Mouse (Mus musculus) adrenal gland, postnatal 10 days (tissue): ENCODE results near the gene AC124108.1. TPM values are rescaled to one million over a fixed set of nuclear protein-coding genes. Genes with fewer than 3 reads are reported as not detected.

Source experiments
- DNase-seq: peaks from one replicate; pipeline ENCODE4 v3.0.0; 2021; ENCODE audit warnings: mixed read lengths
- microRNA-seq: library from miRNA; unstranded; fragments of <30 nt; microRNA quantifications from one replicate; pipeline ENCODE4 v1.2.0, GENCODE M21; 2021
- total RNA-seq, 2 experiments: library from RNA; stranded (reverse); gene quantifications; 2 replicates each; pipeline ENCODE4 v1.2.3; 2021

AC124108.1 gene
- total RNA-seq, 2 experiments from 2014 or later, result 0.15 TPM; not detected in 1

DNA sequence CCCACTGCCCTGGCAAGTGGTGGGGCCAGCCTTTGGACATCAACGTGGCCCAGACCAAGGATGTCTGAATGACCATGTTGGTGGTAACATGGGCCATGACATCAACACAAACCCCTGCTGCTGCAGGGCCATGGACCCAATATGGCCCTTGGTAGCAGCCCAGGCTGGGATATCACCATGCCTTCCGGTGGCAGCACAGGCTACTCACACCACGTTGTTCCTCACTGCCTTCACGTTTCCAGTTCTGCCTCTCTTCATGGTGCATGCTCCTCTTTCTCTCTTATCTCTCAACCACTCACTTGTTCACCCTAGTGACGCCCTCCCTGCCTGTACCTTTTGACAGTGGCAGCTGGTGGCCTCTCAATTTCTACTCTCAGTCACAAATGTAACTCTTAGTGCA, 53.8 kb downstream of the AC124108.1 start:
- DNase-seq, result no peak

DNA sequence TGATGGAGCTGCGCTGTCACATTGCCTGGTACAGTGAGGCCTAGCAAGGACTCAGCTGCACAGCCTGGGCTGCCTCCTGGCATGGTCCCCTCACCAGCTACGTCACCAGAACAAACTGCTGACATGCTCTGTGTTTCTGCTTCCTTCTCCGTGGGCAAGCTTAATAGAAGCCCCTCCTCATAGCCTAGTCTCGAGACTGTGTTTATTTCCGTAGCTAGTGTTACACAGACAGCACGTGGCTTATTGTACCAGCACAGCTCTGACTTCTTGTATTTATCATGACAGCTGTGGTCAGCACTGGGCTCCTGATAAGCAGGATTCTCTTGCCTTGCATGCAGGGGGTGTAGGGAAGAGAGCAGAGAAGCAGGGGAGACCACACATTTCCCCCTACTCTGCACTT, 54.9 kb downstream of the AC124108.1 start:
- DNase-seq, result no peak

GRCm38 (mm10) chr1:132246641-132247040, 55.4 kb downstream of the AC124108.1 start:
- no peak for DNase-seq

GRCm38 (mm10) chr1:132254467-132254866, 63.2 kb downstream of the AC124108.1 start:
- DNase-seq, result no peak

Small RNA genes within 50 kb of the gene (microRNA-seq; reads per million reads assigned to microRNA genes)
- 6.5 reads per million, percentile 8 among the genes with 10 or more reads in this experiment for gene Mir135b

Other genes starting within 250 kb of the AC124108.1 start
- gene Slc45a3, start 228.5 kb upstream of the AC124108.1 start, total RNA-seq, result 10 to 100 TPM in 1 of 2 experiments, 1 to 10 TPM in 1; 9.9 to 13.8 TPM
- 100 to 1,000 TPM; 115 to 128 TPM for gene Elk4, start 183.8 kb upstream of the AC124108.1 start, total RNA-seq
- gene Mfsd4a, start 123.4 kb upstream of the AC124108.1 start, total RNA-seq, result 1 to 10 TPM; 4.1 to 5.4 TPM
- gene Cdk18, start 51.8 kb upstream of the AC124108.1 start, total RNA-seq, result 10 to 100 TPM; 14.6 TPM
- gene Lemd1, start within 50 bp of the AC124108.1 start, total RNA-seq, result under 1 TPM; 0.27 to 0.36 TPM
- not detected for gene Gm10188, start 38.3 kb downstream of the AC124108.1 start, total RNA-seq
- 10 to 100 TPM; 56.5 to 69.6 TPM for gene Klhdc8a, start 107.2 kb downstream of the AC124108.1 start, total RNA-seq
- gene Nuak2, start 124.7 kb downstream of the AC124108.1 start, total RNA-seq, result 1 to 10 TPM; 3.4 to 3.9 TPM
- 10 to 100 TPM; 15.2 to 30.9 TPM for gene Tmcc2, start 199.8 kb downstream of the AC124108.1 start, total RNA-seq
- gene Dstyk, start 226.1 kb downstream of the AC124108.1 start, total RNA-seq, result 10 to 100 TPM; 18.6 to 25.2 TPM